Mouse (Mus musculus): ENCODE results near the gene Serpinh1.
"Not testable (repeated sequence)": the region's sequence is repeated elsewhere in the genome, so short reads cannot be mapped to it uniquely, and the experiment has no call there.

Serpinh1 gene

GRCm38 (mm10) chr7:99374325-99374724 lies 21.3 kb upstream of the Serpinh1 start:
- not testable (repeated sequence) for DNase-seq (ENCODE audit: inconsistent ontology term)

- no peak for DNase-seq (ENCODE audit: inconsistent ontology term)
Measured at GRCm38 (mm10) chr7:99366716-99367115, 13.7 kb upstream of the Serpinh1 start.

GRCm38 (mm10) chr7:99365069-99365468 lies 12.0 kb upstream of the Serpinh1 start:
- DNase-seq (ENCODE audit: inconsistent ontology term) = peak; percentile 70

- DNase-seq (ENCODE audit: inconsistent ontology term) = no peak
Measured at GRCm38 (mm10) chr7:99362137-99362536, 9.1 kb upstream of the Serpinh1 start.

GRCm38 (mm10) chr7:99360803-99361414 lies 7.9 kb upstream of the Serpinh1 start:
- DNase-seq (ENCODE audit: inconsistent ontology term) = peak; percentile 40

GRCm38 (mm10) chr7:99360021-99360802 lies 7.2 kb upstream of the Serpinh1 start:
- peak; percentile 86 for DNase-seq (ENCODE audit: inconsistent ontology term)

- DNase-seq (ENCODE audit: inconsistent ontology term) = no peak
Measured at GRCm38 (mm10) chr7:99358371-99358770, 5.3 kb upstream of the Serpinh1 start.

GRCm38 (mm10) chr7:99357201-99357600 lies 4.2 kb upstream of the Serpinh1 start:
- no peak for DNase-seq (ENCODE audit: inconsistent ontology term)

GRCm38 (mm10) chr7:99356244-99356930 lies 3.3 kb upstream of the Serpinh1 start:
- peak; percentile 90 for DNase-seq (ENCODE audit: inconsistent ontology term)

GRCm38 (mm10) chr7:99355731-99356131 lies 2.7 kb upstream of the Serpinh1 start:
- DNase-seq (ENCODE audit: inconsistent ontology term) = peak; percentile 92

- peak; percentile 58 for DNase-seq (ENCODE audit: inconsistent ontology term)
Measured at GRCm38 (mm10) chr7:99351802-99352517, 1.1 kb downstream of the Serpinh1 start.

- peak; percentile 77 for DNase-seq (ENCODE audit: inconsistent ontology term)
Measured at GRCm38 (mm10) chr7:99351104-99351801, 1.8 kb downstream of the Serpinh1 start.

- peak; percentile 11 for DNase-seq (ENCODE audit: inconsistent ontology term)
Measured at GRCm38 (mm10) chr7:99349782-99350720, 3.0 kb downstream of the Serpinh1 start.

GRCm38 (mm10) chr7:99348883-99349282 lies 4.2 kb downstream of the Serpinh1 start:
- DNase-seq (ENCODE audit: inconsistent ontology term) = no peak

- DNase-seq (ENCODE audit: inconsistent ontology term) = no peak
Measured at GRCm38 (mm10) chr7:99347268-99347667, 5.8 kb downstream of the Serpinh1 start.

- no peak for DNase-seq (ENCODE audit: inconsistent ontology term)
Measured at GRCm38 (mm10) chr7:99343577-99343976, 9.5 kb downstream of the Serpinh1 start.

GRCm38 (mm10) chr7:99340736-99341135 lies 12.3 kb downstream of the Serpinh1 start:
- no peak for DNase-seq (ENCODE audit: inconsistent ontology term)

- DNase-seq (ENCODE audit: inconsistent ontology term) = peak; percentile 60
Measured at GRCm38 (mm10) chr7:99332774-99333480, 20.1 kb downstream of the Serpinh1 start.

GRCm38 (mm10) chr7:99330012-99330411 lies 23.0 kb downstream of the Serpinh1 start:
- DNase-seq (ENCODE audit: inconsistent ontology term) = no peak

- DNase-seq (ENCODE audit: inconsistent ontology term) = peak; percentile 30
Measured at GRCm38 (mm10) chr7:99328847-99329246, 24.2 kb downstream of the Serpinh1 start.
